Mouse (Mus musculus) MEL (cell line): ENCODE data around the gene Fbxo36. TPM values are rescaled to one million over a fixed set of nuclear protein-coding genes. Genes with fewer than 3 reads are reported as not detected.

Experiments
- DNase-seq: peaks from one replicate; pipeline ENCODE4 v3.0.0; 2011; ENCODE audit warnings: low read depth, low spot score
- H3K27ac ChIP-seq: 2 replicates; pipeline ENCODE4 v1.5.1; 2012; ENCODE audit warnings: low read depth, mild to moderate bottlenecking, control low read depth, low read length, moderate library complexity; ENCODE audit not compliant: control insufficient read depth
- H3K27me3 ChIP-seq, 2 experiments: fragments of 150-350 bp in 1 of 2; sonication (generic) in 1 of 2; 2 replicates each; pipeline ENCODE4 v1.6.1; 2012; ENCODE audit warnings: low read length in 2 of 2, mild to moderate bottlenecking in 2 of 2, improper control_type of control experiment in 1 of 2, moderate library complexity in 1 of 2; ENCODE audit not compliant: insufficient read depth in 2 of 2, control insufficient read depth in 1 of 2
- H3K36me3 ChIP-seq, 2 experiments: 2 replicates each; pipeline ENCODE4 v1.6.1; 2012 to 2014; ENCODE audit warnings: low read length in 2 of 2, improper control_type of control experiment in 1 of 2, inconsistent platforms in 1 of 2, mild to moderate bottlenecking in 1 of 2; ENCODE audit not compliant: insufficient read depth in 2 of 2, control insufficient read depth in 1 of 2
- H3K4me1 ChIP-seq, 2 experiments: fragments of 150-350 bp in 1 of 2; sonication (generic) in 1 of 2; 2 replicates each; pipeline ENCODE4 v1.6.1; 2012; ENCODE audit warnings: low read length in 2 of 2, improper control_type of control experiment in 1 of 2, mild to moderate bottlenecking in 1 of 2; ENCODE audit not compliant: insufficient read depth in 2 of 2, control insufficient read depth in 1 of 2
- H3K4me3 ChIP-seq, 2 experiments: fragments of 150-350 bp in 1 of 2; sonication (generic) in 1 of 2; 2 replicates each; pipeline ENCODE4 v1.5.1; 2012; ENCODE audit warnings: low read depth in 2 of 2, low read length in 2 of 2, mild to moderate bottlenecking in 2 of 2, moderate library complexity in 2 of 2, control low read depth in 1 of 2, improper control_type of control experiment in 1 of 2; ENCODE audit not compliant: control insufficient read depth in 1 of 2, insufficient read depth in 1 of 2
- H3K79me2 ChIP-seq: 2 replicates; pipeline ENCODE4 v1.6.1; 2012; ENCODE audit warnings: mild to moderate bottlenecking, low read length, moderate library complexity; ENCODE audit not compliant: control insufficient read depth, poor library complexity, insufficient read depth
- H3K9ac ChIP-seq: 2 replicates; pipeline ENCODE4 v1.6.1; 2012; ENCODE audit warnings: low read depth, mild to moderate bottlenecking, control low read depth, low read length, moderate library complexity; ENCODE audit not compliant: control insufficient read depth, poor library complexity, severe bottlenecking
- H3K9me3 ChIP-seq: fragments of 150-350 bp; sonication (generic); replicated peaks from 2 replicates; pipeline ENCODE4 v1.6.1; 2012; ENCODE audit warnings: mild to moderate bottlenecking, low read length, improper control_type of control experiment, moderate library complexity; ENCODE audit not compliant: insufficient read depth
- ELF1 ChIP-seq: IDR thresholded peaks from 2 replicates; pipeline ENCODE4 v1.6.1; 2014; ENCODE audit warnings: low read depth, mild to moderate bottlenecking, inconsistent platforms, low read length, improper control_type of control experiment, moderate library complexity
- ETS1 ChIP-seq: IDR thresholded peaks from 2 replicates; pipeline ENCODE4 v1.6.1; 2012; ENCODE audit warnings: low read depth, mild to moderate bottlenecking, inconsistent platforms, low read length, improper control_type of control experiment, moderate library complexity
- GABPA ChIP-seq: IDR thresholded peaks from 2 replicates; pipeline ENCODE4 v1.6.1; 2012; ENCODE audit warnings: low read depth, mild to moderate bottlenecking, inconsistent platforms, low read length, improper control_type of control experiment, moderate library complexity
- GATA1 ChIP-seq: IDR thresholded peaks from 2 replicates; pipeline ENCODE4 v1.6.1; 2011; ENCODE audit warnings: low read depth, low read length, improper control_type of control experiment
- KAT2A ChIP-seq: conservative IDR thresholded peaks from 2 replicates; pipeline ENCODE4 v1.6.1; 2012; ENCODE audit warnings: low read depth, low read length, improper control_type of control experiment, inconsistent platforms
- MAFK ChIP-seq: IDR thresholded peaks from 2 replicates; pipeline ENCODE4 v1.6.1; 2011; ENCODE audit warnings: low read depth, mild to moderate bottlenecking, low read length, improper control_type of control experiment, borderline replicate concordance
- MAZ ChIP-seq: IDR thresholded peaks from 2 replicates; pipeline ENCODE4 v1.6.1; 2012; ENCODE audit warnings: low read depth, mild to moderate bottlenecking, inconsistent platforms, low read length, improper control_type of control experiment
- MEF2A ChIP-seq: IDR thresholded peaks from 2 replicates; pipeline ENCODE4 v1.6.1; 2014; ENCODE audit warnings: low read depth, mild to moderate bottlenecking, inconsistent platforms, low read length, improper control_type of control experiment; ENCODE audit not compliant: poor library complexity, insufficient replicate concordance, severe bottlenecking; ENCODE audit errors: extremely low read depth
- MYB ChIP-seq: IDR thresholded peaks from 2 replicates; pipeline ENCODE4 v1.6.1; 2011; ENCODE audit warnings: mild to moderate bottlenecking, low read depth, low read length, improper control_type of control experiment
- NRF1 ChIP-seq: IDR thresholded peaks from 2 replicates; pipeline ENCODE4 v1.6.1; 2014; ENCODE audit warnings: low read depth, mild to moderate bottlenecking, inconsistent platforms, low read length, improper control_type of control experiment, moderate library complexity; ENCODE audit not compliant: poor library complexity, insufficient read depth, severe bottlenecking
- SIN3A ChIP-seq: IDR thresholded peaks from 2 replicates; pipeline ENCODE4 v1.6.1; 2012; ENCODE audit warnings: low read length, improper control_type of control experiment, inconsistent platforms
- TCF12 ChIP-seq: IDR thresholded peaks from 2 replicates; pipeline ENCODE4 v1.6.1; 2014; ENCODE audit warnings: low read depth, mild to moderate bottlenecking, inconsistent platforms, low read length, improper control_type of control experiment, moderate library complexity
- USF1 ChIP-seq: IDR thresholded peaks from 2 replicates; pipeline ENCODE4 v1.6.1; 2014; ENCODE audit warnings: low read depth, mild to moderate bottlenecking, inconsistent platforms, low read length, improper control_type of control experiment, moderate library complexity
- USF2 ChIP-seq, 2 experiments: IDR thresholded peaks; 2 replicates each; pipeline ENCODE4 v1.6.1; 2011 to 2012; ENCODE audit warnings: improper control_type of control experiment in 2 of 2, low read length in 2 of 2, borderline replicate concordance in 1 of 2, inconsistent platforms in 1 of 2, low read depth in 1 of 2, mild to moderate bottlenecking in 1 of 2; ENCODE audit not compliant: insufficient read depth in 1 of 2
- ZMIZ1 ChIP-seq: IDR thresholded peaks from 2 replicates; pipeline ENCODE4 v1.6.1; 2012; ENCODE audit warnings: low read depth, mild to moderate bottlenecking, inconsistent platforms, low read length, improper control_type of control experiment, moderate library complexity
- polyA plus RNA-seq, 2 experiments: library from polyadenylated mRNA; stranded (reverse) in 1 of 2; unstranded in 1 of 2; fragments of >175 nt in 1 of 2; fragments of >200 nt in 1 of 2; gene quantifications; 2 replicates each; pipeline versions ENCODE4 v1.2.1 to v1.2.4; 2012; ENCODE audit warnings: low replicate concordance in 2 of 2, low read depth in 1 of 2; ENCODE audit not compliant: insufficient read length in 2 of 2, insufficient read depth in 1 of 2, missing spikeins in 1 of 2
- total RNA-seq: library from RNA; depleted of rRNA; stranded (reverse); fragments of 300-350 nt; gene quantifications from 2 replicates; pipeline ENCODE4 v1.2.3, GENCODE M21; 2012

Fbxo36 gene
- total and polyA plus RNA-seq, 3 experiments, result 2.5 to 2.9 TPM; not detected in 1

GRCm38 (mm10) chr1:84866231-84866630 is 26.6 kb downstream of the Fbxo36 start:
- no peak for DNase-seq
- Histone ChIP-seq H3K4me1 (no peaks in the 10 kb centered on the region; a peak in 1 of 4 replicates), H3K4me3 (no peak overlapping the region), H3K27ac (no peak overlapping the region), H3K27me3 (no peaks in the 10 kb centered on the region), H3K79me2 (no peaks in the 10 kb centered on the region)
- TF ChIP-seq ELF1 (no peak), GABPA (no peak), MAZ (no peak), MYB (no peak), MEF2A (no peak), USF2 (IDR thresholded peaks at IDR 0.05; ENCODE audit: borderline replicate concordance in 1 of 2, insufficient read depth in 1 of 2, low read depth in 1 of 2, low read length in 2 of 2) (no peak), NRF1 (no peak), USF1 (no peak), MAFK (no peak)
- TF ChIP-seq, all 39 proteins: peak for 0
- no peaks in the 10 kb centered on the region for H3K36me3 ChIP-seq
- H3K9me3 ChIP-seq, result no peaks in the 10 kb centered on the region
- H3K9ac ChIP-seq, result no peak overlapping the region

GRCm38 (mm10) chr1:84866706-84867230 is 27.1 kb downstream of the Fbxo36 start:
- Histone ChIP-seq H3K9me3 (no peaks in the 10 kb centered on the region), H3K9ac (no peak overlapping the region), H3K4me3 (no peak overlapping the region), H3K27me3 (no peaks in the 10 kb centered on the region), H3K36me3 (no peaks in the 10 kb centered on the region), H3K27ac (no peak overlapping the region), H3K79me2 (no peaks in the 10 kb centered on the region), H3K4me1 (no peaks in the 10 kb centered on the region; a peak in 1 of 4 replicates)
- TF ChIP-seq GATA1, result no peak
- no peak for TF ChIP-seq TCF12
- TF ChIP-seq KAT2A, result no peak
- TF ChIP-seq ZMIZ1, result no peak
- no peak for TF ChIP-seq SIN3A
- TF ChIP-seq ETS1, result no peak
- no peak for TF ChIP-seq MEF2A
- no peak for DNase-seq
